Mouse (Mus musculus) MEL (cell line): Measurements from ENCODE around the gene Naa20. TPM values are rescaled to one million over a fixed set of nuclear protein-coding genes. Genes with fewer than 3 reads are reported as not detected.
A peak's percentile ranks its signal among the peaks of the same experiment; 100 is the strongest.
"Not testable (repeated sequence)": the region's sequence is repeated elsewhere in the genome, so short reads cannot be mapped to it uniquely, and the experiment has no call there.

Experiments
- DNase-seq: peaks from one replicate; pipeline ENCODE4 v3.0.0; 2011; ENCODE audit warnings: low read depth, low spot score
- H3K27ac ChIP-seq: 2 replicates; pipeline ENCODE4 v1.5.1; 2012; ENCODE audit warnings: low read depth, mild to moderate bottlenecking, control low read depth, low read length, moderate library complexity; ENCODE audit not compliant: control insufficient read depth
- H3K27me3 ChIP-seq, 2 experiments: fragments of 150-350 bp in 1 of 2; sonication (generic) in 1 of 2; 2 replicates each; pipeline ENCODE4 v1.6.1; 2012; ENCODE audit warnings: low read length in 2 of 2, mild to moderate bottlenecking in 2 of 2, improper control_type of control experiment in 1 of 2, moderate library complexity in 1 of 2; ENCODE audit not compliant: insufficient read depth in 2 of 2, control insufficient read depth in 1 of 2
- H3K36me3 ChIP-seq, 2 experiments: 2 replicates each; pipeline ENCODE4 v1.6.1; 2012 to 2014; ENCODE audit warnings: low read length in 2 of 2, improper control_type of control experiment in 1 of 2, inconsistent platforms in 1 of 2, mild to moderate bottlenecking in 1 of 2; ENCODE audit not compliant: insufficient read depth in 2 of 2, control insufficient read depth in 1 of 2
- H3K4me1 ChIP-seq, 2 experiments: fragments of 150-350 bp in 1 of 2; sonication (generic) in 1 of 2; 2 replicates each; pipeline ENCODE4 v1.6.1; 2012; ENCODE audit warnings: low read length in 2 of 2, improper control_type of control experiment in 1 of 2, mild to moderate bottlenecking in 1 of 2; ENCODE audit not compliant: insufficient read depth in 2 of 2, control insufficient read depth in 1 of 2
- H3K4me3 ChIP-seq, 2 experiments: fragments of 150-350 bp in 1 of 2; sonication (generic) in 1 of 2; 2 replicates each; pipeline ENCODE4 v1.5.1; 2012; ENCODE audit warnings: low read depth in 2 of 2, low read length in 2 of 2, mild to moderate bottlenecking in 2 of 2, moderate library complexity in 2 of 2, control low read depth in 1 of 2, improper control_type of control experiment in 1 of 2; ENCODE audit not compliant: control insufficient read depth in 1 of 2, insufficient read depth in 1 of 2
- H3K79me2 ChIP-seq: 2 replicates; pipeline ENCODE4 v1.6.1; 2012; ENCODE audit warnings: mild to moderate bottlenecking, low read length, moderate library complexity; ENCODE audit not compliant: control insufficient read depth, poor library complexity, insufficient read depth
- H3K9ac ChIP-seq: 2 replicates; pipeline ENCODE4 v1.6.1; 2012; ENCODE audit warnings: low read depth, mild to moderate bottlenecking, control low read depth, low read length, moderate library complexity; ENCODE audit not compliant: control insufficient read depth, poor library complexity, severe bottlenecking
- H3K9me3 ChIP-seq: fragments of 150-350 bp; sonication (generic); replicated peaks from 2 replicates; pipeline ENCODE4 v1.6.1; 2012; ENCODE audit warnings: mild to moderate bottlenecking, low read length, improper control_type of control experiment, moderate library complexity; ENCODE audit not compliant: insufficient read depth
- CHD1 ChIP-seq: IDR thresholded peaks from 2 replicates; pipeline ENCODE4 v1.6.1; 2012; ENCODE audit warnings: low read depth, mild to moderate bottlenecking, inconsistent platforms, low read length, improper control_type of control experiment
- CHD2 ChIP-seq: IDR thresholded peaks from 2 replicates; pipeline ENCODE4 v1.6.1; 2011; ENCODE audit warnings: low read length, improper control_type of control experiment
- CTCF ChIP-seq, 3 experiments: IDR thresholded peaks in 2 of 3; conservative IDR thresholded peaks in 1 of 3; 2 replicates each; pipeline ENCODE4 v1.5.1; 2011 to 2012; ENCODE audit warnings: low read length in 3 of 3, low read depth in 2 of 3, mild to moderate bottlenecking in 2 of 3, improper control_type of control experiment in 1 of 3, inconsistent platforms in 1 of 3, mixed read lengths in 1 of 3, moderate library complexity in 1 of 3; ENCODE audit not compliant: control insufficient read depth in 1 of 3, insufficient read depth in 1 of 3, poor library complexity in 1 of 3, severe bottlenecking in 1 of 3
- EP300 ChIP-seq, 2 experiments: IDR thresholded peaks; 2 replicates each; pipeline ENCODE4 v1.6.1; 2011; ENCODE audit warnings: improper control_type of control experiment in 2 of 2, low read length in 2 of 2, low read depth in 1 of 2, mild to moderate bottlenecking in 1 of 2
- GABPA ChIP-seq: IDR thresholded peaks from 2 replicates; pipeline ENCODE4 v1.6.1; 2012; ENCODE audit warnings: low read depth, mild to moderate bottlenecking, inconsistent platforms, low read length, improper control_type of control experiment, moderate library complexity
- GATA1 ChIP-seq: IDR thresholded peaks from 2 replicates; pipeline ENCODE4 v1.6.1; 2011; ENCODE audit warnings: low read depth, low read length, improper control_type of control experiment
- HCFC1 ChIP-seq: IDR thresholded peaks from 2 replicates; pipeline ENCODE4 v1.6.1; 2012; ENCODE audit warnings: low read depth, mild to moderate bottlenecking, inconsistent platforms, low read length, improper control_type of control experiment, moderate library complexity
- KAT2A ChIP-seq: conservative IDR thresholded peaks from 2 replicates; pipeline ENCODE4 v1.6.1; 2012; ENCODE audit warnings: low read depth, low read length, improper control_type of control experiment, inconsistent platforms
- MAX ChIP-seq: IDR thresholded peaks from 2 replicates; pipeline ENCODE4 v1.6.1; 2011; ENCODE audit warnings: low read length, improper control_type of control experiment
- MAZ ChIP-seq: IDR thresholded peaks from 2 replicates; pipeline ENCODE4 v1.6.1; 2012; ENCODE audit warnings: low read depth, mild to moderate bottlenecking, inconsistent platforms, low read length, improper control_type of control experiment
- MXI1 ChIP-seq: IDR thresholded peaks from 2 replicates; pipeline ENCODE4 v1.6.1; 2011; ENCODE audit warnings: mild to moderate bottlenecking, low read depth, low read length, improper control_type of control experiment
- MYB ChIP-seq: IDR thresholded peaks from 2 replicates; pipeline ENCODE4 v1.6.1; 2011; ENCODE audit warnings: mild to moderate bottlenecking, low read depth, low read length, improper control_type of control experiment
- MYC ChIP-seq: IDR thresholded peaks from 2 replicates; pipeline ENCODE4 v1.6.1; 2011; ENCODE audit warnings: low read depth, mild to moderate bottlenecking, low read length, improper control_type of control experiment, moderate library complexity
- NELFE ChIP-seq: IDR thresholded peaks from 2 replicates; pipeline ENCODE4 v1.6.1; 2011; ENCODE audit warnings: low read depth, low read length, improper control_type of control experiment
- POLR2A ChIP-seq, 2 experiments: IDR thresholded peaks; 2 replicates each; pipeline ENCODE4 v1.6.1; 2011 to 2012; ENCODE audit warnings: low read length in 2 of 2, mild to moderate bottlenecking in 2 of 2, control low read depth in 1 of 2, improper control_type of control experiment in 1 of 2, low read depth in 1 of 2, moderate library complexity in 1 of 2; ENCODE audit not compliant: control insufficient read depth in 1 of 2, insufficient read depth in 1 of 2, poor library complexity in 1 of 2
- RCOR1 ChIP-seq: IDR thresholded peaks from 2 replicates; pipeline ENCODE4 v1.6.1; 2012; ENCODE audit warnings: low read depth, mild to moderate bottlenecking, inconsistent platforms, low read length, improper control_type of control experiment
- SIN3A ChIP-seq: IDR thresholded peaks from 2 replicates; pipeline ENCODE4 v1.6.1; 2012; ENCODE audit warnings: low read length, improper control_type of control experiment, inconsistent platforms
- SMC3 ChIP-seq: IDR thresholded peaks from 2 replicates; pipeline ENCODE4 v1.6.1; 2011; ENCODE audit warnings: low read depth, low read length, improper control_type of control experiment
- TBP ChIP-seq: IDR thresholded peaks from 2 replicates; pipeline ENCODE4 v1.8.0; 2011; ENCODE audit warnings: low read depth, low read length, improper control_type of control experiment
- UBTF ChIP-seq: IDR thresholded peaks from 2 replicates; pipeline ENCODE4 v1.6.1; 2012; ENCODE audit warnings: low read depth, mild to moderate bottlenecking, inconsistent platforms, low read length, improper control_type of control experiment, moderate library complexity, borderline replicate concordance; ENCODE audit not compliant: insufficient read depth
- USF1 ChIP-seq: IDR thresholded peaks from 2 replicates; pipeline ENCODE4 v1.6.1; 2014; ENCODE audit warnings: low read depth, mild to moderate bottlenecking, inconsistent platforms, low read length, improper control_type of control experiment, moderate library complexity
- USF2 ChIP-seq, 2 experiments: IDR thresholded peaks; 2 replicates each; pipeline ENCODE4 v1.6.1; 2011 to 2012; ENCODE audit warnings: improper control_type of control experiment in 2 of 2, low read length in 2 of 2, borderline replicate concordance in 1 of 2, inconsistent platforms in 1 of 2, low read depth in 1 of 2, mild to moderate bottlenecking in 1 of 2; ENCODE audit not compliant: insufficient read depth in 1 of 2
- ZC3H11A ChIP-seq: IDR thresholded peaks from 2 replicates; pipeline ENCODE4 v1.6.1; 2012; ENCODE audit warnings: low read depth, mild to moderate bottlenecking, inconsistent platforms, low read length, improper control_type of control experiment
- ZKSCAN1 ChIP-seq: IDR thresholded peaks from 2 replicates; pipeline ENCODE4 v1.6.1; 2012; ENCODE audit warnings: low read depth, mild to moderate bottlenecking, inconsistent platforms, low read length, improper control_type of control experiment, moderate library complexity
- ZNF384 ChIP-seq: IDR thresholded peaks from 2 replicates; pipeline ENCODE4 v1.6.1; 2012; ENCODE audit warnings: low read depth, mild to moderate bottlenecking, inconsistent platforms, low read length, improper control_type of control experiment
- polyA plus RNA-seq, 2 experiments: library from polyadenylated mRNA; stranded (reverse) in 1 of 2; unstranded in 1 of 2; fragments of >175 nt in 1 of 2; fragments of >200 nt in 1 of 2; gene quantifications; 2 replicates each; pipeline versions ENCODE4 v1.2.1 to v1.2.4; 2012; ENCODE audit warnings: low replicate concordance in 2 of 2, low read depth in 1 of 2; ENCODE audit not compliant: insufficient read length in 2 of 2, insufficient read depth in 1 of 2, missing spikeins in 1 of 2
- total RNA-seq: library from RNA; depleted of rRNA; stranded (reverse); fragments of 300-350 nt; gene quantifications from 2 replicates; pipeline ENCODE4 v1.2.3, GENCODE M21; 2012

The Naa20 gene
- total and polyA plus RNA-seq, 3 experiments = 86.3 to 88.1 TPM; not detected in 1

- TF ChIP-seq GABPA = no peak
- no peak for TF ChIP-seq MAZ
- Histone ChIP-seq H3K36me3 (no peaks in the 10 kb centered on the region), H3K27me3 (no peaks in the 10 kb centered on the region), H3K79me2 (peaks cover under 1% of the 10 kb centered on the region), H3K27ac (no peak overlapping the region), H3K4me1 (no peaks in the 10 kb centered on the region), H3K9ac (no peak overlapping the region), H3K9me3 (no peaks in the 10 kb centered on the region), H3K4me3 (no peak overlapping the region)
- no peak for DNase-seq
Measured at GRCm38 (mm10) chr2:145898106-145898505, 3.8 kb upstream of the Naa20 start.

- H3K4me1 ChIP-seq, DNase-seq, H3K27me3 ChIP-seq, H3K4me3 ChIP-seq, H3K9me3 ChIP-seq, H3K9ac ChIP-seq, H3K27ac ChIP-seq: not testable (repeated sequence)
- Histone ChIP-seq H3K36me3 (peaks cover 0 to 10% of the 10 kb centered on the region in 2 experiments; a peak in 2 of 4 replicates), H3K79me2 (peaks cover 21% of the 10 kb centered on the region)
Measured at GRCm38 (mm10) chr2:145900318-145900717, 1.6 kb upstream of the Naa20 start.

- Histone ChIP-seq H3K36me3 (peaks cover 1 to 14% of the 10 kb centered on the region in 2 experiments; a peak in 2 of 4 replicates), H3K27ac (peak overlapping the region; percentile 51), H3K9me3 (no peaks in the 10 kb centered on the region), H3K9ac (peak overlapping the region; percentile 96), H3K27me3 (no peaks in the 10 kb centered on the region), H3K4me3 (peak overlapping the region; percentile 67 to 97), H3K4me1 (peaks cover 2 to 8% of the 10 kb centered on the region in 2 experiments; a peak in 3 of 4 replicates), H3K79me2 (peaks cover 34% of the 10 kb centered on the region)
- peak; percentile 90 for DNase-seq
- TF ChIP-seq GATA1 (no peak), SIN3A (peak; percentile 97), ZNF384 (peak; percentile 80), MAX (peak; percentile 45; the same call in 1 of the 2 replicates), HCFC1 (peak; percentile 94), MXI1 (peak; percentile 88), NELFE (peak; percentile 80), RCOR1 (no peak), POLR2A (IDR thresholded peaks at IDR 0.05; ENCODE audit: control insufficient read depth in 1 of 2, insufficient read depth in 1 of 2, low read depth in 1 of 2, low read length in 2 of 2, poor library complexity in 1 of 2) (peak; percentile 73 to 79; a peak in 3 of 4 replicates), CHD1 (no peak), TBP (no peak), EP300 (IDR thresholded peaks at IDR 0.05; ENCODE audit: low read depth in 1 of 2, low read length in 2 of 2) (no peak), CHD2 (peak; percentile 61; the same call in 1 of the 2 replicates), UBTF (no peak), MYC (0 out of 2 replicates have a peak, but pooled peaks have one; percentile 49), ZKSCAN1 (no peak), SMC3 (peak; percentile 24; the same call in 1 of the 2 replicates), MYB (no peak), KAT2A (peak; percentile 81; the same call in 1 of the 2 replicates), CTCF (IDR thresholded peaks at IDR 0.05 in 2 of 3, conservative IDR thresholded peaks at IDR 0.05 in 1 of 3; ENCODE audit: control insufficient read depth in 1 of 3, insufficient read depth in 1 of 3, low read depth in 2 of 3, low read length in 3 of 3, poor library complexity in 1 of 3, severe bottlenecking in 1 of 3) (peak in 2 of 3 experiments; percentile 55; a peak in 4 of 6 replicates), ZC3H11A (no peak), USF1 (no peak), USF2 (IDR thresholded peaks at IDR 0.05; ENCODE audit: borderline replicate concordance in 1 of 2, insufficient read depth in 1 of 2, low read depth in 1 of 2, low read length in 2 of 2) (no peak)
Measured at GRCm38 (mm10) chr2:145903061-145903901, 1.4 kb downstream of the Naa20 start.
